Mouse (Mus musculus) thymus, postnatal 25 days (tissue): Measurements from ENCODE around the gene Anxa2.

Source experiments
- DNase-seq: peaks from one replicate; pipeline ENCODE4 v3.0.0; 2022

Anxa2 gene

GRCm38 (mm10) chr9:69459876-69460275 lies 6.5 kb downstream of the Anxa2 start:
- DNase-seq = no peak

DNA sequence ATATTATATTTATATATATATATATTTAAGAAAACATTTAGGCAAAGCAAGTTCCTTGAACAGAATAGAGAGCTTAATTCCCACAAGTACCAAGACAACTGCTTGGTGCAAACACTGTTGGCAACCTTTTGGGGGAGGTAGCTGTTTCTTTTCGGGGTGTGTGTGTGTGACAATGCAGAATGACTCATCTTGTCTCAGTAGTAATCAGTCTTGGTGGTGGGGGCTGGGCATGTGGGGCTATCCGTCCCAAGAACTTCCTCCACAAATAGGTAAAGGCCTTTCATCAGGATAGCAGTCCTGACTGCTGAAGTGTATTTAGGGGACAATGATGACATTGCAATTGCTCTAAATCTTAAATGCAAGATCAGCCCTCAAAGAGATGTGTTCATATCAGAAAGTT lies 9.6 kb downstream of the Anxa2 start:
- DNase-seq = no peak

- DNase-seq = no peak
Observed at GRCm38 (mm10) chr9:69464109-69464756, 10.8 kb downstream of the Anxa2 start.

GRCm38 (mm10) chr9:69466098-69466497 lies 12.7 kb downstream of the Anxa2 start:
- DNase-seq = no peak

DNA sequence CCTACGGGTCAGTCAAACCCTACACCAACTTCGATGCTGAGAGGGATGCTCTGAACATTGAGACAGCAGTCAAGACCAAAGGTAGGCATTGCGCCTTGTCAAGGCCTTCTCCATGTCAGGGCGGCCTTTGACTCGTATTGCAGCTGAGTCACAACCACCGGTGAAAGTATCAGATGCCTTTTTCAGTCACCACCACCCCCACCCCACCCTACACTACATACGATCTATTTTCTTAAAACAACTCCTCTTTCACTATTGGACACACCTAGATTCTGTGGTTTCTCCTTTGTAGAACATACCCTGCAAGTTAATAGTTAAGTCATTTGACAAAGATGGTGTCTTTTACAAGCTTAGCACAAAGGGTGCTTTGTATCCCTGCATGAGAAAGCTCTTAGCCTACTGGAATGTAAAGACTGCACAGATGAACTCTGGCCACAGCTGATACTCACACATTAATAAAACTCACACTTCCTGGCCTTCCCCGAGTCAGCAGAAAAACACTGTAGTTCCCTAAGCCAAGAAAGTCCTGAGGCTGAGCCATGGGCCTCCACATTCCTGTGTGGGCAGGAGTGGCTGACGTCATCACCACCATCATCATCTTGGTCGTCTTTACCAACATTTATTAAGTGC lies 14.0 kb downstream of the Anxa2 start:
- DNase-seq = no peak

- DNase-seq = no peak
Observed at GRCm38 (mm10) chr9:69468991-69469390, 15.6 kb downstream of the Anxa2 start.

DNA sequence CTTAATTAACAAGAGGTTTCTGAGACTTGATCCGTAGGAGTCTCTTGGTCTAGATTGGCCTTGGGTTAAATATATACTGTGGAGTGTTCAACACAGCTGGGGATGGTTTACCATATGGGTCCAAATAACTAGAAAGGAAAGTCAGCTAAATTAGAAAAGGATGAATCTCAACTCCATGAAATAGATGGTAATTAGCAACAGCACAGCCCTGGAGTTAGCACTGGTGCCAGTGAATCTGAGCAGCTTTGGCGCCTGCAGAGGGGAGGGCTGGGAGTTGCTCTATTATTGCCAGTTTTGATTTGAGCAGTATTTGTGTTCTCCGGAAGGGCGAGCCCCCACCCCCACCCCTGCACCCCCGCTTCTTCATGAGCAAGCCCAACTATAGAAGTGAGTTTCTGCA lies 16.9 kb downstream of the Anxa2 start:
- no peak for DNase-seq

GRCm38 (mm10) chr9:69470921-69471320 lies 17.5 kb downstream of the Anxa2 start:
- peak; percentile 77 for DNase-seq

DNA sequence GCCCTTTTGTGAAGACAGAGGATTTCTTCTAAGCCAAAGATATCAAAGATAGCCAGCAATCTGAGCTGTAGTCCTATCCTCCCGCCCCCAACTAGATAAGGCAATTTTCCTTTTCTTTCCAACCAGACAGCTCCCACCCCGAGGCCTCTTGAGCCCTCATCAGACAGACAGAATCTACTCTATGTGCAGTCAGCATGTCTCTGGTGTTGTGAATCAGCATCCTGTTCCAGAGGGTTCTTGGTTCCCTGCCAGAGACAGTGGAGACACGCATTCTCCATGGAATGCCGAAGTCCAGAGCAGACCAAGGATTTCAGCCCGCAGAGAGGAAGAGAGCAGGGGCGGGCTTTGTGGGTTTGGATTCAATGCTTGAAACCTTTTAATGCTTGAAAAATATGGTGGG lies 19.3 kb downstream of the Anxa2 start:
- DNase-seq = no peak

- no peak for DNase-seq
Observed at GRCm38 (mm10) chr9:69475873-69476272, 22.5 kb downstream of the Anxa2 start.

DNA sequence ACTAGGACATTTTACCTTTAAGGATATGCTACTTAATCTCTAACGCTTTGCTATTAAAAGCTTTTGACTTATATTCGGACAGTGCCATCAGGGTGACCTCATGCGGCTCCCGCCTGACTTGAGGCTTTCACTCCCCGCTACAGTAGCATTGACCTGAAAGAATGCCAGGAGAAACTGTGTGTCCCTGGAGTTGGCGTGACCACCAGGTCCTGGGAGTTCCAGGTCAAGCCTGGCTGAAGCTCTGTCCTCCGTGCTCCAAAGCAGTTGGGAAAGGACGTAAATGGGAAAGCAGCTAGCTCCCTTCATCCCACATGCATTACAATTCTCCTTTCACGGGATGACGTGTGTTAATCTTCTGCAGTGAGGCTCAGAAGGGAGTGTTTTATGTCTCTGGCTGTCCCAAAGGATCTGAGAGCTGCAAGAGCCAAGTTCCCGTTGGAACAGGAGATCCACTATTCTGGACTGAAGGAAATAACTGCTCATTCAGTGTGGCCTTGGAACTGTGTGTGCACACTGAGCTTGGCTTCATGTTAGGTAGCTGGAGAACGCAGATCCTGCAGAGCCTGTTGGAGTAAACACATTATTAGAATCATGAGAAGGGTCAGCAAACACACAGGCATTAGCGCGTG lies 23.9 kb downstream of the Anxa2 start:
- no peak for DNase-seq

GRCm38 (mm10) chr9:69477824-69478222 lies 24.4 kb downstream of the Anxa2 start:
- DNase-seq = no peak

DNA sequence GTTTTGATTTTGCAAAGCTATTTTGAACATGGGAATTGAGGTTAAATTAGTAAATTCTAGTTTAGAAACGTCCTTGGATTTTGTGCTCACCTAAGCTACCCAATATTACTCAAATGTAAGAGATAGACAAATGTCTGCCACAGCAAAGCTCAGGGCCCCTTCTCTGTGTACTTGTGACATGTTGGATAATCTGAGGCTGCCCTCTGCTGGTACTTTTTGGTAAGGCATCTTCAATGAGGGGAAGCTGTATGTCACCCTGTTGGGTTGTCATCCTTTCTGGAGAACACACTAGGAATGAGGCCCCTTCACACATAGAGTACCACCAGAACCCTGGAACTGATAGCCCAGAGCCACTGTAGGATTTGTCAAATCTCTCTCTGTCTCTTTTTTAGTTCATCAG lies 26.9 kb downstream of the Anxa2 start:
- peak; percentile 89 for DNase-seq

DNA sequence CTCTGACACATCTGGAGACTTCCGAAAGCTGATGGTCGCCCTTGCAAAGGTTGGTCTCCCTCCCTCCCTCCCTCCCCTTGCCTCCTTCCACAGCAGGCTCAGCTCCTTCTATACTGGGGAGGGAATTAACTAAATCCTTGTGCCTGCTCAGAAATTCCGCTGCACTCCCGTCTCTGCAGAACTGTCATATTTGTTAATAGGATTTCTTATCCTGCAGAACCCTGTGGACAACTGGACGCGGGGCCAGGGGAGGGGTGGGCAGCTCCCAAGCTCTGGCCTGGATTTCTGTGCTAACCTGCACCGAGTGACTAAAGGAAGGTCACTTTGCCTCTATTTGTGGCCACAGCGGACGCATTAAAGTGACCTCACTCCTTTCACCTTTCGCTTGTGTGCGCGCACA lies 30.4 kb downstream of the Anxa2 start:
- DNase-seq = no peak

DNA sequence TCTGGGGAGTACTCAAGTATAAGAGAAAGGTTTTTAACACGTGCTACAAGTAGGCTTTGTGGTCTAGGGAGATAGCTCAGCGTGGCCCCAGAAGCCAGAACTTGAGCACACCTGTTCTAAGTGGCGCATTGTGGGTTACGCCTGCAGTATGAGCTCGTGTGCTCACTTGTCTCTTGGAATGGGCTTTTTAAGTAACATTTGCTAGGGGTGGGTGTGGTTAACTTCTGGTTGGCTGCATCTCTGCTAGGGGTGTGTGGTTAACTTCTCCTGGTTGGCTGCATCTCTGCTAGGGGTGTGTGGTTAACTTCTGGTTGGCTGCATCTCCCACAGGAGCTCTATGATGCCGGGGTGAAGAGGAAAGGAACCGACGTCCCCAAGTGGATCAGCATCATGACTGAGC lies 32.7 kb downstream of the Anxa2 start:
- peak; percentile 67 for DNase-seq

- DNase-seq = no peak
Observed at GRCm38 (mm10) chr9:69488510-69488909, 35.1 kb downstream of the Anxa2 start.

DNA sequence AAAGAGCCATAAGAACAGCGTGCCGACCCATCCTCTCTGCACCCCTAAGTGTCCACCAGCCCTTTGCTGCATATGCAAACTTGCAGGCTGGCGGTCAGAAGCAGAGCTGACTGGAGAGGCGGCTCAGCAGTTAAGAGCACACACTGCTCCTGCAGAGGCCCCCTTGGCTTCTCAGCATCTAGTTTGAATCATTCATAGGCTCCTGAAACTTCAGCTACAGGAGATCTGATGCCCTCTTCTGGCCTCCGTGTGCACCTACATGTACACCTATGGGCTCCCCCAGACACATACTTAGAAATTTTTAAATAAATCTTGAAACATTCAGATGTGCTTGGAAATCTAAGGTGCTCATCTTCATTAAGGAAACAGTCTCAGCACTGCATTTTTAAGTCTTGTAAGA lies 35.6 kb downstream of the Anxa2 start:
- peak; percentile 20 for DNase-seq

GRCm38 (mm10) chr9:69492809-69493208 lies 39.4 kb downstream of the Anxa2 start:
- DNase-seq = no peak

DNA sequence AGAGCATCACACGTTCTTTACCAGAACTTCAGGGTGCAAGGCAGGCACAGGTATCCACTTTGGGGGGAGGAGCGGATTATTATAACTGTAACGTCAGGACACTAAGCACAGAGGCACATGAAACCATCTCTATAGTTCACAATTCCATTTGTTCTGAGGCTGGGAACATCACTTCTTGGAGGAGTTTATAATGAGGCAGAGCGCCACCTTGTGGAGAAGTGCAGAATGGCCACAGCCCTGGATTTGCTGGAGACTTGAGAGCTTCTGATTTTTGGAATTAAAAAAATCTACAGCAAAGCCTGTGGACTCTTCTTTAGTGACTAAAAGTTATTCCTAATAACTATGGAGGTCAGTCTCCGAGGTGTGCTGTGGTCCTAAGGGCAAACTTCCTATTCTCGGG lies 49.1 kb downstream of the Anxa2 start:
- peak; percentile 55 for DNase-seq

- peak; percentile 26 for DNase-seq
Observed at GRCm38 (mm10) chr9:69505611-69506010, 52.2 kb downstream of the Anxa2 start.

- no peak for DNase-seq
Observed at GRCm38 (mm10) chr9:69507206-69507605, 53.8 kb downstream of the Anxa2 start.

DNA sequence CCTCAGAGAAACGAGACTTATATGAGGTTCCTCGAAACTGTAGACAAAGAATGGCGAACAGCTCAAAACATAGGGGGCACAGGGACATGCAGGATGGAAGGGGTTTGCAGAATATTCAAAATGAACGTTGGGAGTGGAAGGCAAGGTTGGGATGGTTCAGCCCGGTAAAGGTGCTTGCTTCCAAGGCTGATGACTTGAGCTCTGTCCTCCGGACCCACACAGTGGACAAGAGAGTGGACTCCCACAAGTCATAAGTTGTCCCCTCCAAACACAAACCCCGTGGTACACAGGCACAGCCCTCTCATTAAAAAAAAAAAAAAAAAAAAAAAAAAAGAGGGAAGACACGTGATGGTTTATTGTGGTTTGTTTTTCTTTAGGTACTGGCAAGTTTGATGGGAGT lies 54.6 kb downstream of the Anxa2 start:
- DNase-seq = no peak

GRCm38 (mm10) chr9:69511881-69512590 lies 58.6 kb downstream of the Anxa2 start:
- DNase-seq = no peak

- no peak for DNase-seq
Observed at GRCm38 (mm10) chr9:69512726-69513125, 59.3 kb downstream of the Anxa2 start.
